Mouse (Mus musculus) right cerebral cortex, postnatal 14 days (tissue): ENCODE results near the gene Tmpo.
A peak's percentile ranks its signal among the peaks of the same experiment; 100 is the strongest.

Experiments
- DNase-seq: peaks from one replicate; pipeline ENCODE4 v3.0.0; 2022

Gene Tmpo

DNA sequence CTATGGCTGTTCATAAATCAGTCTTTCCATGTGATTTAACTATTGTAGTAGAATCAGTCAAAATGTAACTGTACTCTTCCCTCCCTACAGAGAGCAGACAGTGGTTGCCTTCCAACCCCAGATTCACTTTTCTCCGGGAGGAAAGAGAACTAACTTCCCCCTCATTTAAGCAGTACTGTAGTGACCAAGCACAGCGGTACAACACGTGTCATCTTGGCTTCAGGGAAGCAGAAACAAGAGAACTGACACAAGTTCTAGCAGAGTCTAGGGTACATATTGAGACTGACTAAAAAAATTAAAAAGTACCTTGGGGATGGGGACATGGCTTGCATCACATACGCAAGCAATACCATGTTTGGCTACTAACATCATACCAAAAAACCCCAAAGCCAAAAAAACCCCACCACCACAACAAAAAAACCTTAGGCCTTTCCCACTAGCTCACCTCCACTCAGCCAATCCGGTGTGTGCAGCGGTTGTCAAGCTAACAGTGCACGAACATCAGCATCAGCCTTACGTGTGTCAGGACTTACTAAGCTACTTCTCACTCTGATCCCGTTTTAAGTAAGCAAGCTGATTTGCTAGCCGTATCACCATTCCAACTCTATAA, 27.1 kb downstream of the Tmpo start:
- no peak for DNase-seq

DNA sequence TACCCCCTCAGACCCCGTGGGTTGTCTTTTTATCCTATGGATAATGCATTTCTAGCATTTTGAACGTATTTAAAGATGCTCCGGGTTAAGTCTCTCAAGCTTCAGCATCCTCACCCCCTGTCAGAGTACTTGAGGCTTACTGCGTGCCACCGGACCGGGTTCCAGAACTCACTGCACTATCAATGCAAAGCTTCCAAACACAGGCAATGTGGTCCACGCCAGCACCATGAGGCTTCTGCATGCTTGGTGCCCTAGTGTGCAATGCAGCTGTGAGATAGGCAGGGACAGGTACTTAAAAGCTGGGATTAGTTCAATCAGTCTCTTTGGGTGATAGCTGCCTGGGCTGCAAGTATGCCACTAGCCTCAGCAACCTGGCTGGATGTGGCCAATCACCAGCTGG, 35.7 kb downstream of the Tmpo start:
- DNase-seq: no peak

DNA sequence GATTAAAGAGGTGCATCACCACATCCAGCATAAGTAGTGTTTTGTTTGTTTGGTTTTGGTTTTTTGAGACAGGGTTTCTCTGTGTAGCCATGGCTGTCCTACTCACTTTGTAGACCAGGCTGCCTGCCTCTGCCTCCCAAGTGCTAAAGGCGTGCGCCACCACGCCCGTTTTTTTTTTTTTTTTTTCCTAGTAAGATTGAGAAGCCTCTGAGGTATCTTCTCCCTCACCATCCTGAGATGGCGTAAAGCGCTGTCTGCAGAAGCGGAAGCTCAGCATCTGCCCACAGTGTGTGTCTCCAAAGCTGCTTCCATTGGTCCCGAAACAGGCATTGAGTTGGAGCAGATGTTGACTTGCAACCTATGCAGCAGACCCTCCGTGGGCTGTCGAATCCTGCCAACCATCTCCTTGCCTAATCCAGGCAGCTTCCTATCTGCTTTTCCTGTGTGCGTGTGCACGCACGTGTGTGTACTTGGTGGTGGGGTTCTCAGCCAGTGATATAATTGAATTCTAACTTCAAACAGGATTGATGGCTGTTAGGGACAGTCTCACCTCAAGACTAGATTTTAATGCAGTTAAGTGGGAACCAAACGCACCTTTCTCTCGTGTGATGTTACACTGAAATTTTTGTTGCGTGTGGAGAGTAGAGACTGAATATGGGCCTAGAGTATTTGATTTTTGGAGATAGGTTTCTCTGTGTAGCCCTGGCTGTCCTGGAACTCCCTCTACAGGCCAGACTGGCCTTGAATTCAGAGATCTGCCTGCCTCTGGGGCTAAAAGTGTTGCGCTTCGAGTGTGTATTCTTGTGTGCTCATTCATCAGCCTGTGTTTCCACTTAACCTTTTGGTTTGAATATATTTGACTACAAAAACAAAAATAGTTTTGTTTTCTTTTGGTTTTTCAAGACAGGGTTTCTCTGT, 37.5 kb downstream of the Tmpo start:
- DNase-seq: no peak

DNA sequence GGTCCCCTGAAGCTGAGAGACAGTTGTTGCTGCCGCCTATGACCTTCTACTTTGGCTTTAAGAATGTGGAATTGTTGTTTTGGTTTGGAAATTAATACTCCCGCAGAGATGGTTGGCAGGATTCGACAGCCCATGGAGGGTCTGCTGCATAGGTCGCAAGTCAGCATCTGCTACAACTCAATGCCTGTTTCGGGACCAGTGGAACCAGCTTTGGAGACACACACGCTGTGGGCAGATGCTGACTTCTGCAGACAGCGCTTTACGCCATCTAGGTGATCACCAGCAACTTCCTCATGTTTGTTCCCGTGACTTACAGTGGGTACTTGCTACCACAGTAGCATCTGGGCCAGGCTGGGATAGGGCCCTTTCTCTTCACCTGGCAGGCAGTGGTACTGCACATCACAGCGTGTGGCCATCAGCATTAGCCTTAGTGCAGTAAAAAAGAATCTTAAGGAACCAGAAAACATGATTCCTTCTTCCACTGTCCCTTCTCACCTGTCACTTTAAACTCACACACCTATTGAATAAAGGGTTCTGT, 38.4 kb downstream of the Tmpo start:
- no peak for DNase-seq

DNA sequence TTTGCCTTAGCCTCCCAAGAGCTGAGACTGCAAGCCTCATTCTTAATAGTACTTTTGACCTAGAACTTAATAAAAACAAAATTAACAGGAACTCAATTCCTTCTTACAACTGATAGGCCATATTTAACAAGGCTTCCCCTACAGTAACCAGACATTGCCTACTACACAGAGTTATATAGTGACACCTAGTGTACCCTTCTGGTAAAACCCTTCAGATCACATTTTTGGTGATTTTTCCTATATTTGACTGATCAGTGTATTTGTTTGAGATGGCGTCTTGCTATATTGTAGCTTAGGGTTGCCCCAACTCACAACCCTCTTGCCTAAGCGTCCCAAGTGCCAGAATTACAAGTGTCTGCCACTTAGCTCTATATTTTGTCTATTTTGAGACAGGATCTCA, 39.6 kb downstream of the Tmpo start:
- DNase-seq: no peak

DNA sequence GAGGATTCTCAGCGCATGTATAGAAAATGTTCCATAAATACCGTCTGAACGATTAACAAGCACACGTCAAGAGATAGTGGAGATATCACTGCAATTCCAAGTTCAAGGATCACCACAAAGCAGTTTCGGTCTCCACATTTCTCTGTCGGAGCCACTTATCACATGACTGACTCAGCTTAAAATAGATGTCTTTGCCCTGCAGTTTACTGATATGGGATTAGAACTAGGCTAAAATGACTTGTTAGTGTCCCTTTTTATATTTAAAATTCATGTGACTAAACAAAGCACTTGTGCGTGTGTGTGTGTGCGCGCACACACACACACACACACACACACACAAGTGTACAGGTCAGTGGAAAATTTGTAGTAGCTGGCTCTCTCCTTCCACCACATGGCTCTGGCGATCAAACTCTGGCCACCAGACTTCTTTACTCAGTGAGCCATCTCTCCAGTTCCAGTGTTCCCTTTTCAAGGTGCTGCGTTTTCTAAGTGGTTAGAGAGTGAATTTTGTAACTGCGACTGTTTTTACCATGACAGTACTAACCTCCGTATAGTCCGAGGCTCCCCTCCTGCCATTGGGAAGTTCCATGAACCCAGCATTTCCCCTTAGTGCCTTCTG, 41.9 kb downstream of the Tmpo start:
- no peak for DNase-seq

DNA sequence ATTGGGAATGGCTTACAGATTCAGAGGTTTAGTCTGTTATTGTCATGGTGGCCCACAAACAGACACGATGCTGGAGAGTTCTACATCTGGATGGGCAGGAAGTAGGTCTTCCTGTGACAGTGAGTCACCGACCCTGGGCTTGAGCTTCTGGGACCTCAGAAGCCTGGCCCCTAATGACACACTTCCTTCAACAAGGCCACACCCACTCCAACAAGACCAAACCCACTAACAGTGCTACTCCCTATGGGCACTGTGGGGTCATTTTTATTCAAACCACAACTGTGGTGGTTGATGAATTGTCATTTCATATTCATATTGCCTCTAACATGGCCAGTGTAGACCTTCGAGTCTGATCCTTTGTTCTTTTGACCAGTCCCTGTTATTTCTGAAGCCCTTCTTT, 42.8 kb downstream of the Tmpo start:
- DNase-seq: no peak

DNA sequence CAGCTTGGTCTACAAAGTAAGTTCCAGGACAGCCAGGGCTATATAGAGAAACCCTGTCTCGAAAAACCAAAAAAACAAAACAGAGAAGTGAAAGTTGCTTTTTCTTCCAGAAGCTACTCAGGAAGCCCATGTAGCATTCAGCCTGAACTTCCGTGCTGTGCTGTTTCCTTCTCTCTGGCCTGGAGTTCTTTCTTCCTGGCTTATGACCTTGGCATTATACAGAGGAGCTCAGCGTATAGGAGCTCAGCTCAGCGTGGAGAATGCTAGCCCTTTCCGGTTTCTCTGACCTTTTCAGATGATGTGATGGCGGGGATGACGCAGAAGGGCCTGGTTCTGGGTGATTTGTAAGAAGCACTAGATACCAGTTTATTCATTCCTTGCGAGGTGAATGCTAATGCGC, 43.7 kb downstream of the Tmpo start:
- no peak for DNase-seq

DNA sequence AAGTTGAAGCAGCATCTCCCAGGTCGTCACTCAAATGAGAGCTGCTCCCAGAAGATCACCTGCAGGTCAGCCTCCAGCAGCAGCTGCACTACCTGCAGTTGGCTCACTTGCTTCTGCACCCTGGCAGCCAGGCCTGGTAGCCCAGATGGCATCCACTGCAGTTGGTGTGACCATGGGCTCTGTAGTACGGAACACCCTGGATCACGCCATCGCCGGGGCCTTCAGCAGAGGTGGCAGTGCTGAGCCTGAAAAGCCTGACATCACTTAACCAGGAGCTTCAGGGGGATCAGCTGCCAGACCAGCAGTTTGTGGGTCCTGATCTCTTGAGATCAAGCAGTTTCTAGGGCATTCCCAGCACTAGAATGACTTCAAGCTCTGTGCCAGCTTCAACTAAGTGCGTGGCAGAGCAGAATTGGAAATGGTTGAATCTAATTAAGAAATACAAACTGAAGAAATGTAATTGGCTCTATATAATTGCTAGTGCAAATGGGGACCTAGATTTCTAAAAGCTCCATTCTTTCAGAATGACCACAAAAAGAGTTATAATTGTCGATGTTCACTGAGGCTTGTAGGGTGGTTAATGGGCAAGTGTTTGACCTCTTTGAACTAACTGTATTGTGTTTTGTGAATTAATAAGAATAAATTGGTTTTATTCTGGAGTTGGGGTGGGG, 45.7 kb downstream of the Tmpo start:
- no peak for DNase-seq

DNA sequence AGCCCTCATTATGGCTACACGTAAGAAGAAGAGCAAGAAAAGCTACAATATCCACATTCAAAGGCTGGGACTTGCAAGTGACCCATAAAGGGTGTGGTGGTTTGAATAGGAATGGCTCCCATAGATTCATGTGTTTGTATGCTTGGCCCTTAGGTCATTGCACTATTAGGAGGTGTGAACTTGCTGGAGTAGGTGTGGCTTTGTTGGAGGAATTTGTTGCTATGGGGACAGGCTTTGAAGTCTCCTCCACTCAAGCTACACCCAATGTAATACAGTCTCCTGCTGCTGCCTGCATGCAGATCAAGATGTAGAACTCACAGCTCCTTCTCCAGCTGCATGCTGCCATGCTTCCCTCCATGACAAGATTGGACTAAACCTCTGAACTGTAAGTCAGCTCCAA, 49.5 kb downstream of the Tmpo start:
- DNase-seq: no peak

DNA sequence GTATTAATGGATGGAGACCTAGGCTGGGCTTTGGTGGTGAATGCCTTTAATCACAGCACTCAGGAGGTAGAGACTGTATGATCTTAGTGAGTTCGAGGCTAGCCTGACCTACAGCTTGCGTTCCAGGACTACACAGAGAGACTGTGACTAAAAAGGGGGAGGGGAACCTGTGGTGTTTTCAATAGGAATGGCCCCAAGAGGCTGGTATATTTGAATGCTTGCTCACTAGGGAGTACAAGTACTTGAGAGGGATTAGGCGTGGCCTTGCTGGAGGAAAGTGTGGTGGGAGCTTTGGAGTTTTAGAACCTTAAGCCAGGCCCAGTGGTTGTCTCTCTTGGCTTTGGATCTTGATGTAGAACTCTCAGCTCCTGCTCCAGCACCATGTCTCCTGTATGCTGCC, 50.3 kb downstream of the Tmpo start:
- no peak for DNase-seq

DNA sequence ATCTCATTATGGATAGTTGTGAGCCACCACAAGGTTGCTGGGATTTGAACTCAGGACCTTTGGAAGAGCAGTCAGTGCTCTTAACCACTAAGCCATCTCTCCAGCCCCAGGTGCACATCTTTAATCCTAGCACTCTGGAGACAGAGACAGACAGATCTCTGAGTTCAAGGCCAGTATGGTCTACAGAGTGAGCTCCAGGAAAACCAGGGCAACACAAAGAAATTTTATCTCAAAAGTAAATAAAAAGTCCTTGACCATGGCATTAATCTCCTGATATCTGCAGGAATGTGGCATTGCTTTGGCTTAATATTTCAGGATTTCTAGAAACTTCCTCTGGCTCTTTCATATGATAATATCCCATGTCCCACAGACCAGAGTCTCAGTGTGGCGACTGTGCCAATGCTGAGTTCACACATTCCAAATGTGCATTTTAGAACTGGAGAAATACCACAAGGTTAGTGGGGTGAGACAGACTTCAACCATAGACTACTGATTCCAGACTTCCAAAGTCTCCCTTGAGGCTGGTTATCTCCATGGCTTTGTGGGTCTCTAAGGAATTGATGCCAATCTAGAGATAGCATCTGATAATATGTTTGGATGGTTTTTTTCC, 52.5 kb downstream of the Tmpo start:
- no peak for DNase-seq

DNA sequence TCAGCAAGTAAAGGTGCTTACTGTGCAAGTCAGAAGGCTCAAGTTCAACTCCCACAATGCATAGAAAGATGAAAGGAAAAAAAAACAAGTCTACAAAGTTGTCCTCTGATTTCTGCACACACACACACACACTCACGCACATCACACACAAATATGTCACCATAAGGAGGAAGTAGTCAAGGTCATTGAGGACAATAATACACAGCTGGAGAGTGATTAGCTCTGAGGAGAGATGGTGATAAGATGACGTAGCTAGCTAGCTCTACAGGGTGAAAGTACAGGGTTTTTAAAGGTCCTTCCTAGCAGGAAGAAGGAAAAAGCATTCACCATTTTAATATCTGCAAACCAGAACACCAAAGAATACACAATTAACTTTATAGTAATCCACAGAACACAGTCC, 53.7 kb downstream of the Tmpo start:
- DNase-seq: no peak

DNA sequence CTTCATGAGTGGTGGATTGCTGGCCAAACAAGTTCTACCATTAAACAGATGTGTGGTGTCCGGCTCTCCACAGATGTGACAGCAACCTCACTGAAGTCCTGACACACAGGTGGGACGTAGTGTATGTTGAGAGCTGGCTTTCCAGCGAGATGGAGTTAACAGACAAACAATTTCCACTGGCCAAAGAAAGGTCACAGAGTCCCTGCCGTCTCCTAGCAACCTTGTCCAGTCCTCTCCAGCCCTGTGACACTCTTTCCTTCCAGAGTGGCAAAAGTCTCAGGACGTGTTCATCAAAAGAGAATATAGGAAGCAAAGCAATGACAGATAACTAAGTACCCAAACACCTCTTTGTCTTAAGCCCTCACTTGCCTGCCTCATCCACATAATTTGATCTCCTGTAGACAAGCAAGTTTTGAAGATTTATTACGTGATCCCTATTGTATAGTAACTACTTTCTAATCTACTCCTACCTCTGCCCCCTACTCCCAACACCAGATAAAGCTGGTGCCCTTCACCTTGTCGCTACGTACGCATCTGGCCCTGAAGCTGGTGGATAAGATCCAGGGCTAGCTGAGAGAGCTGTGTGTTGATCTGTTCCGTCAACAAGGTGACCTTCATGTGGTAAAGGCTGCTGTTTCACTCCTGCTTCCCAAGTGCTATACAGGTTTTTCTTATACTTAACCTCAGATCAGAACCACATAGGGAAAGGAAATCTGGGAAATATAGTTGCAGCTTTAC, 54.3 kb downstream of the Tmpo start:
- DNase-seq: no peak

DNA sequence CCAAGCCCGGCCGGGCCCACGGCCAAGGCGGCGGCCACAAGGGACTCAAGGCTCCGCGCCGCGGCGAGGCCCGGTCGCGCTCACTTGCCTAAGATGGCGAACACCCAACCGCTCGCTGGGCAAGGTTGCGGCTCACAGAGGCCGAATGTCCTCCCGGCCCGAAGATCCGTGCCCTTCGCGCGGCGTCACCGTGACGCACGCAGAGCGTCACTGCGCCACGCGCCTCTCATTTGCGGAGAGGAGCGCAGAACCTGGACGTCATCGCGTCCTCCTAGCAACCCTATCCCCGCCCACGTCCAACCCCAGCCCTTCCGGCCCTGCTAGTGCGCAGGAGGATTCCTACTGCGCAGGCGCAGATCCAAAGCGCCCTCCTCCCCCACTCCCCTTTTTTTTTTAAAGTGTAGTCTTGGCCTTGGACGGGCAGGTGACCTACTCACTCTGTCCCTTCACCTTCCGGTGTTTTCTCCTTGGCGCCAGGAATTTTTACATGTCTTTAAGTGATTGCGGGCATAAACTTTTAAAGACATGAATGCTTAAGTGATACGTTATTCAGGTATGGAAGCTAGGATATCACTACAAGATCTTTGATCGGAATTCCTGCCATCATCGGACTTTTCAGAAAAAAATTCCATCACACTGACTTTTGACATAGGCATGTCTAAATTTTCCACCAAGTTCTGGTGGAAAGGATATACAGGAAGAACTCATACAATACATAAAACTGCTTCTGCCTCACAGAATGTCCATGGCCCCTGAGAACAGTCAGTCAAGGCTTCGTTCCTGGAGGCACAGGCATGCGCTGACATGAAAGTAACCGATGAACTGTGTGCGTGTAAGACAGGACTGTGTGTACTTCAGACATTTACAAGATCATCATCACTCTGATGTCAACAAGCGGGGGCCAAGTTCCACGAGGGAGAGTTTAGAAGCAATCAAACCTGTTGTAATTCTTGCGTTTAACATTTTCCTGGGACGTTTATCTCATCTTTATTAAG, 57.0 kb downstream of the Tmpo start, which contains the start of gene Slc25a3:
Gene Slc25a3, minus strand, starts transcription at position 232 of the 995 bp plus-strand sequence.
- DNase-seq: peak; percentile 99

DNA sequence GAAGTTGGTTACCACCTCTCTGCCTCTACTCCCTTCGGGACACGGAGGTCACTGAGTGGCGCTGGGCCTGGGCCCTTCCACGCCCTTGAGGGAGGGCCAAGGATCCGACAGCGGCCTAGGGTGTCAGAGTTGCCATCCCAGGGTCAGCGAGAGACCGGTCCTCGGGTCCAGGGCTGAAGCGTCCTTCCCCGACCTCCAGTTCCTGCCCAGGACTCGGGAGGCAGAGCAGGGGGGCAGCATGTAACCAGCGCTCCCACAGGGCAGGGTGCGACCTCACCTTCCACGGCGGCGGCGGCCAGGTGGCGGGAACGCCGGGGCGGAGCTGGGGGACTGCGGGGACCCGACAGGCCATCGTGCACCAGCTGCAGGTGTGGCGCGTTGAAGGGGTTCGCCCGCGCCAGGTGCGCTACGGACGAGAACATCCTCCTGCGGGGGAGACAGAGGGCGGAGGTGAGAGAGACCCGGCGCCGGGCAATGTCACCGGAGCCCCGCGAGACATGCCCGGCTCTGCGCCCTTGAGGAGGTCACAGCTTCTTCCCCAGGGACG, 57.8 kb downstream of the Tmpo start:
- DNase-seq: peak; percentile 42

DNA sequence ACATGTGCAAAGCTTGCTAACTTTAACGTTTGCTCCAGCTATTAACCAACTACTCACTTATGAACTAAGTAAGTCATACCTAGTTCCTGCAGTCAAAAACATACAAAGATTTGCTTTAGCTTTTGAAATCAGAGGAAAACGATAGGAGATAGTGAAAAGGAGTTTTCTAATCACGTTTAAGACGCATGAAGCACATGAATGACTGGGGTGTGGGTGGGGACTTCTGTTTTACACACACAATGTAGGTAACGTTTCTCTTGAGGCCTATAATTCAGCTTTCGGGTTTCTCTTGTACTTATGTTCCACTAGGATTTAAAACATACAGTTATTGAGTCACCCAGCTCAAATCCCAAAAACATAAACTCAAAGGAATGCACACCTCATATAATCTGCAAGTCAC, 58.5 kb downstream of the Tmpo start:
- DNase-seq: no peak

DNA sequence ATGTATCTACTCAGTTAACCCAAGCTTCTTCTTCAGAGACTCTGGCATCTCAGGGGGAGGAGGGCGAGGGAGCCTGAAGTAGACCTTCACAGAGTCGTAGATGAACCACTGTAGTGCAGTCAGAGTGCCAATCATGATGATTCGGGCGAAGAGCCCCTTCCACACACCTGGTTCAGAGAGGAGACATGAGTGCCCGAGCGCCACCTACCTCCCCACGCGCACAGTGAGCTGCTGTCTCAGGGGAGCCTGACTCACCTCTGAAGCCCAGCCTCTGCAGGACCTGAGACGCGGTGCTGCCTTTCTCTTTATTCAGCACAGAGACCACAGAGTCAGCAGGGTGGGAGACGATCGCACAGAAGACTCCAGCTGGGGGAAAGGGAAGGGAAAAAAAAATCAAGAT, 64.2 kb downstream of the Tmpo start:
- DNase-seq: no peak

DNA sequence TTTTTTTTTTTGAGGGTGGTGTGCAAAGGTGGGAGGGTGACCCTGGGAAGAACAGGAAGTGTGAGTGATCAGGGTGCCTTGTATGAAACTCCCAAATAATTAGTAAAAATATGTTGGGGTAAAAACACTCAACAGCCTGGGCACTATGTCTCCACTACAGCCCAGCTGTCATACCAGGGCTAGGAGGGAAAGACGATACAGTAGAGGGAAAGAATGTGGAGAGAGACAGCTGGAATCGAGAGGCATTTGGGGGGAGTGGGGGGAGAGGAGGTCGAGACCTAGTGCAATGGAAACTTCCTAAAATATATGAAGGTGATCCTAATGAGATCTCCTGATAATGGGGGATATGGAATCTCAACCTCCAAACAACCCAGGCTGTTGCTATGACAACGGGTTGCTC, 71.3 kb downstream of the Tmpo start:
- DNase-seq: no peak

DNA sequence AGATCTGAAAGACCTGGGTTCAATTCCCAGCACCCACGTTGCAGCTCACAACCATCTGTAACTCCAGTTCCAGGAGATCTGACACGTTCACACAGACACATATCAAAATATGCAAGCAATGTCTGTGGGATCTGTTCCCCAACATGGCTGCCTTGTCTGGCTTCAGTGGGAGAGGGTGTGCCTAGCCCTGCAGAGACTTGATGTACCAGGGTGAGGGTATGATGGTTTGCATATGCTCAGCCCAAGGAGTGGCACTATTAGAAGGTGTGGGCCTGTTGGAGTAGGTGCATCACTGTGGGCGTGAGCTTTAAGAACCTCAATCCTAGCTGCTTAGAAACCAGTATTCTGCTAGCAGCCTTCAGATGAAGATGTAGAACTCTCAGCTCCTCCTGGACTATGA, 75.1 kb downstream of the Tmpo start:
- DNase-seq: no peak
